Mouse (Mus musculus) liver, embryonic 16.5 days (tissue): ENCODE results near the gene Trem3. TPM values are rescaled to one million over a fixed set of nuclear protein-coding genes. Genes with fewer than 3 reads are reported as not detected.

ENCODE experiments used
- ATAC-seq: fragments of 200-750 bp; cut with Nextera tagmentation; 2 replicates; pipeline ENCODE4 v1.8.0; 2017; ENCODE audit warnings: low read depth, mild to moderate bottlenecking, moderate number of reproducible peaks, moderate library complexity
- H3K27ac ChIP-seq: fragments of 300-500 bp; sonication (generic); 2 replicates; pipeline ENCODE4 v1.5.1; 2014; ENCODE audit warnings: mild to moderate bottlenecking, low read length
- H3K27me3 ChIP-seq: fragments of 300-500 bp; sonication (generic); 2 replicates; pipeline ENCODE4 v1.6.1; 2014; ENCODE audit warnings: low read depth, low read length, mixed read lengths; ENCODE audit not compliant: control insufficient read depth, insufficient read depth
- H3K36me3 ChIP-seq: fragments of 300-500 bp; sonication (generic); 2 replicates; pipeline ENCODE4 v1.6.1; 2014; ENCODE audit warnings: mild to moderate bottlenecking; ENCODE audit not compliant: control insufficient read depth, insufficient read depth
- H3K4me1 ChIP-seq: fragments of 300-500 bp; sonication (generic); 2 replicates; pipeline ENCODE4 v1.6.1; 2014; ENCODE audit warnings: low read depth, low read length, mixed read lengths; ENCODE audit not compliant: control insufficient read depth
- H3K4me2 ChIP-seq: fragments of 300-500 bp; sonication (generic); 2 replicates; pipeline ENCODE4 v1.6.1; 2014; ENCODE audit warnings: low read depth, low read length, mixed read lengths
- H3K4me3 ChIP-seq: fragments of 300-500 bp; sonication (generic); 2 replicates; pipeline ENCODE4 v1.5.1; 2014; ENCODE audit warnings: low read depth, mild to moderate bottlenecking, low read length
- H3K9ac ChIP-seq: fragments of 300-500 bp; sonication (generic); 2 replicates; pipeline ENCODE4 v1.6.1; 2014; ENCODE audit warnings: low read depth, low read length
- H3K9me3 ChIP-seq: fragments of 300-500 bp; sonication (generic); replicated peaks from 2 replicates; pipeline ENCODE4 v1.6.1; 2016; ENCODE audit warnings: low read length; ENCODE audit not compliant: control insufficient read depth
- WGBS: fragments of 180-500 bp; shearing (Covaris S2); extraction: QIAGEN DNeasy Blood & Tissue Kit; methylation state at CpG from one replicate; pipeline ENCODE4 v1.1.7; 2014; ENCODE audit not compliant: insufficient replicate concordance; 5-methylcytosine and 5-hydroxymethylcytosine counted together
- polyA plus RNA-seq: library from polyadenylated mRNA; unstranded; fragments of >200 nt; fragmentation: Nextera tagmentation; extraction: Ambion mirVana; gene quantifications from 2 replicates; pipeline ENCODE4 v1.2.1, GENCODE M21; 2015

The Trem3 gene
- 9.0 TPM in 2 replicates for polyA plus RNA-seq

GRCm38 (mm10) chr17:48247221-48247928 is at the start of gene Trem3:
Gene Trem3, plus strand, starts transcription at chr17:48247777.
- no peak within 1 kb of the TSS for H3K9ac ChIP-seq
- no peaks in the 10 kb centered on the region for H3K36me3 ChIP-seq
- H3K9me3 ChIP-seq = no peaks in the 10 kb centered on the region
- no peaks in the 10 kb centered on the region for H3K27me3 ChIP-seq
- no peak within 1 kb of the TSS for H3K4me2 ChIP-seq
- H3K27ac ChIP-seq = no peak within 1 kb of the TSS
- H3K4me1 ChIP-seq = no peaks in the 10 kb centered on the region
- no peak; the same call in 1 of the 2 replicates for ATAC-seq
- WGBS = 50% methylated on average over 11 of the region's 11 CpGs
- peak within 1 kb of the TSS; percentile 9 for H3K4me3 ChIP-seq

- Histone ChIP-seq H3K9me3 (peaks cover 6% of the 10 kb centered on the region), H3K36me3 (no peaks in the 10 kb centered on the region), H3K4me3 (no peak overlapping the region), H3K9ac (no peak overlapping the region), H3K4me2 (no peak overlapping the region), H3K27me3 (no peaks in the 10 kb centered on the region), H3K4me1 (no peaks in the 10 kb centered on the region), H3K27ac (no peak overlapping the region)
- WGBS = 79% methylated on average over 12 of the region's 12 CpGs
- ATAC-seq = no peak
Observed at GRCm38 (mm10) chr17:48203086-48203485, 44.5 kb upstream of the Trem3 start.

GRCm38 (mm10) chr17:48212596-48212995 is 35.0 kb upstream of the Trem3 start:
- Histone ChIP-seq H3K9ac (no peak overlapping the region), H3K27ac (no peak overlapping the region), H3K4me3 (no peak overlapping the region), H3K4me2 (no peak overlapping the region), H3K9me3 (no peaks in the 10 kb centered on the region), H3K27me3 (no peaks in the 10 kb centered on the region), H3K36me3 (no peaks in the 10 kb centered on the region), H3K4me1 (no peaks in the 10 kb centered on the region)
- WGBS = 83% methylated on average over 12 of the region's 12 CpGs
- ATAC-seq = no peak

- Histone ChIP-seq H3K27ac (no peak overlapping the region), H3K4me3 (no peak overlapping the region), H3K36me3 (no peaks in the 10 kb centered on the region), H3K9ac (no peak overlapping the region), H3K27me3 (no peaks in the 10 kb centered on the region), H3K4me2 (no peak overlapping the region), H3K4me1 (no peaks in the 10 kb centered on the region), H3K9me3 (no peaks in the 10 kb centered on the region)
- no peak for ATAC-seq
- WGBS = 57% methylated on average over 5 of the region's 5 CpGs
Observed at GRCm38 (mm10) chr17:48213511-48213910, 34.1 kb upstream of the Trem3 start.

GRCm38 (mm10) chr17:48215429-48215828 is 32.1 kb upstream of the Trem3 start:
- H3K9ac ChIP-seq = no peak overlapping the region
- H3K4me2 ChIP-seq = no peak overlapping the region
- H3K27me3 ChIP-seq = no peaks in the 10 kb centered on the region
- no peaks in the 10 kb centered on the region for H3K4me1 ChIP-seq
- H3K27ac ChIP-seq = no peak overlapping the region
- no peak for ATAC-seq
- no peaks in the 10 kb centered on the region for H3K9me3 ChIP-seq
- no peaks in the 10 kb centered on the region for H3K36me3 ChIP-seq
- 73% methylated on average over 1 of the region's 1 CpGs for WGBS
- H3K4me3 ChIP-seq = no peak overlapping the region

- Histone ChIP-seq H3K9me3 (no peaks in the 10 kb centered on the region), H3K4me2 (no peak overlapping the region)
Observed at GRCm38 (mm10) chr17:48230680-48231079, 16.9 kb upstream of the Trem3 start.

GRCm38 (mm10) chr17:48232518-48232917 is 15.1 kb upstream of the Trem3 start, which contains the start of gene Trem1:
Gene Trem1, plus strand, starts transcription at chr17:48232768.
- Histone ChIP-seq H3K27me3 (no peaks in the 10 kb centered on the region), H3K27ac (no peak within 1 kb of the TSS), H3K9me3 (no peaks in the 10 kb centered on the region), H3K9ac (no peak within 1 kb of the TSS), H3K36me3 (no peaks in the 10 kb centered on the region), H3K4me3 (no peak within 1 kb of the TSS), H3K4me2 (no peak within 1 kb of the TSS), H3K4me1 (no peaks in the 10 kb centered on the region)
- peak; percentile 21; the same call in 1 of the 2 replicates for ATAC-seq
- WGBS = 33% methylated on average over 6 of the region's 6 CpGs

More at GRCm38 (mm10) chr17:48230680-48231079, 16.9 kb upstream of the Trem3 start:
- no peaks in the 10 kb centered on the region for H3K36me3 ChIP-seq
- H3K4me3 ChIP-seq = no peak overlapping the region
- no peak for ATAC-seq
- WGBS = 29% methylated on average over 7 of the region's 7 CpGs
- H3K27me3 ChIP-seq = no peaks in the 10 kb centered on the region
- no peak overlapping the region for H3K27ac ChIP-seq
- H3K9ac ChIP-seq = no peak overlapping the region
- H3K4me1 ChIP-seq = no peaks in the 10 kb centered on the region

- WGBS = 69% methylated on average over 4 of the region's 4 CpGs
- no peak overlapping the region for H3K4me3 ChIP-seq
- ATAC-seq = no peak
Observed at GRCm38 (mm10) chr17:48233789-48234188, 13.8 kb upstream of the Trem3 start.

GRCm38 (mm10) chr17:48234550-48234949 is 13.0 kb upstream of the Trem3 start:
- no peak for ATAC-seq
- 51% methylated on average over 5 of the region's 5 CpGs for WGBS
- H3K27ac ChIP-seq = no peak overlapping the region
- H3K27me3 ChIP-seq = no peaks in the 10 kb centered on the region
- 0 out of 2 replicates have a peak overlapping the region, but pooled peaks have one; percentile 4 for H3K4me2 ChIP-seq
- H3K4me1 ChIP-seq = no peaks in the 10 kb centered on the region
- H3K9me3 ChIP-seq = no peaks in the 10 kb centered on the region
- no peak overlapping the region for H3K9ac ChIP-seq
- no peak overlapping the region for H3K4me3 ChIP-seq
- H3K36me3 ChIP-seq = no peaks in the 10 kb centered on the region

More at GRCm38 (mm10) chr17:48233789-48234188, 13.8 kb upstream of the Trem3 start:
- Histone ChIP-seq H3K4me2 (no peak overlapping the region), H3K9me3 (no peaks in the 10 kb centered on the region), H3K27me3 (no peaks in the 10 kb centered on the region), H3K27ac (no peak overlapping the region), H3K4me1 (no peaks in the 10 kb centered on the region), H3K36me3 (no peaks in the 10 kb centered on the region), H3K9ac (no peak overlapping the region)
